16 mouse cellular contexts compared by ENCODE assay signal in the genomic region with DNA sequence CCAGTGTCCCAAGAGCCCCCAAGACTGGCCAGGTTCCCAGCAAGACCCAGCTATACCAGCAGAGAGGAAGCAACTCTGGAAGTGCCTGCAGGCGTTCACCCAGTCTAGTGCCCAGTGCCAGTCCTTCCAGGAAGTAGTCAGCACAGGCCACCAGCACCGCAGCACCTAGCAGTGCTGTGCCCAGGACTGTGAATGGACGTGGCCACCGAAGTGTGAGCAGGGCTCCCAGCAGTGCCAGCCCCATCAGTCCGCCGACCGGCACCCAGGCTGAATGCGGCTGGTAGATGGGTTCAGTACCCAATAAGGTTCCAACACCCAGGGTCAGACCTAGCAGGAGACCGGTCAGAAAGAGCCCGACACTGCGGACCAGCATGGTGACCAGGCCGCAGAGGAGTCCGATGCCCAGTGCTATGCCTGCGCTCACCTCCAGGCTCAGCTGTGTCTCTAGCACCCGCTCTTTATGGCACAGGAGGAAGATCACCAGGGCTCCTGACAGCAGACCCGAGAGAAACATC. TPM values are rescaled to one million over a fixed set of nuclear protein-coding genes. Genes with fewer than 3 reads are reported as not detected.
DNase-seq lines count a peak whose midpoint lies in the region; ATAC-seq lines count a peak whose summit lies in the region.
"Had no signal": no experiment of that assay in that cellular context is flagged by ENCODE, and none has a peak within 500 bp of the region (broad histone marks: within the 10 kb centered on the region; RNA-seq: fewer than 3 reads in every experiment).

No protein-coding gene starts in this region.

- no peaks in the 10 kb centered on the region for H3K9me3 ChIP-seq in forebrain, embryonic 13.5 days (replicated peaks)
- H3K9me3 ChIP-seq in forebrain, embryonic 15.5 days = no peaks in the 10 kb centered on the region
- H3K9me3 ChIP-seq in hindbrain, embryonic 12.5 days (replicated peaks) = no peaks in the 10 kb centered on the region
- no peaks in the 10 kb centered on the region for H3K9me3 ChIP-seq in hindbrain, embryonic 14.5 days (ENCODE audit: control insufficient read depth, low read length)

- H3K9ac ChIP-seq in forebrain, embryonic 13.5 days = peak overlapping the region; percentile 88
- H3K9ac ChIP-seq in forebrain, embryonic 15.5 days (replicated peaks) = no peak overlapping the region
- peak overlapping the region; percentile 9; the same call in 1 of the 2 replicates for H3K9ac ChIP-seq in hindbrain, embryonic 12.5 days
- H3K9ac ChIP-seq in hindbrain, embryonic 14.5 days = no peak overlapping the region

- peaks cover 42% of the 10 kb centered on the region for H3K36me3 ChIP-seq in forebrain, embryonic 13.5 days (ENCODE audit: poor library complexity, severe bottlenecking)
- peaks cover 5% of the 10 kb centered on the region; the same call in 1 of the 2 replicates for H3K36me3 ChIP-seq in forebrain, embryonic 15.5 days
- H3K36me3 ChIP-seq in hindbrain, embryonic 12.5 days = peaks cover 24% of the 10 kb centered on the region
- H3K36me3 ChIP-seq in hindbrain, embryonic 14.5 days (replicated peaks; ENCODE audit: control insufficient read depth, insufficient read depth) = peaks cover 18% of the 10 kb centered on the region; the same call in 1 of the 2 replicates

- H3K4me2 ChIP-seq in forebrain, embryonic 13.5 days = no peak overlapping the region
- no peak overlapping the region for H3K4me2 ChIP-seq in forebrain, embryonic 15.5 days (replicated peaks)
- H3K4me2 ChIP-seq in hindbrain, embryonic 12.5 days (replicated peaks) = no peak overlapping the region
- H3K4me2 ChIP-seq in hindbrain, embryonic 14.5 days (replicated peaks) = no peak overlapping the region
- H3K4me2 ChIP-seq: midbrain, embryonic 11.5 days had no signal

- H3K4me1 ChIP-seq in forebrain, embryonic 13.5 days = peaks cover 30% of the 10 kb centered on the region
- peaks cover 25% of the 10 kb centered on the region for H3K4me1 ChIP-seq in forebrain, embryonic 15.5 days
- H3K4me1 ChIP-seq in hindbrain, embryonic 12.5 days = peaks cover 23% of the 10 kb centered on the region
- H3K4me1 ChIP-seq in hindbrain, embryonic 14.5 days (replicated peaks; ENCODE audit: control insufficient read depth, insufficient read depth, low read length) = peaks cover 25% of the 10 kb centered on the region

- no peak for DNase-seq in hindbrain, embryonic 14.5 days (ENCODE audit: low spot score)
- peak; percentile 40 for DNase-seq in testis, postnatal 10 days (ENCODE audit: low spot score)
- no peak for DNase-seq in testis, postnatal 14 days (ENCODE audit: low spot score)
- DNase-seq in cerebellum, postnatal 14 days = no peak
- DNase-seq: adrenal gland, postnatal 36 days; gastrocnemius, postnatal 25 days; kidney, postnatal 36 days; left cerebral cortex, postnatal 4 days; lung, adult 2 months; thymus, adult 2 months had no signal

- WGBS in forebrain, embryonic 13.5 days = 87% methylated on average over 16 of the region's 16 CpGs
- 91% methylated on average over 16 of the region's 16 CpGs for WGBS in forebrain, embryonic 15.5 days
- 89% methylated on average over 16 of the region's 16 CpGs for WGBS in hindbrain, embryonic 12.5 days
- WGBS in hindbrain, embryonic 14.5 days = 92% methylated on average over 16 of the region's 16 CpGs

- H3K4me3 ChIP-seq in forebrain, embryonic 13.5 days = no peak overlapping the region
- H3K4me3 ChIP-seq in forebrain, embryonic 15.5 days = no peak overlapping the region
- H3K4me3 ChIP-seq in hindbrain, embryonic 12.5 days = no peak overlapping the region
- H3K4me3 ChIP-seq in hindbrain, embryonic 14.5 days (replicated peaks; ENCODE audit: low read length) = no peak overlapping the region

- ATAC-seq in forebrain, embryonic 13.5 days = no peak
- no peak for ATAC-seq in forebrain, embryonic 15.5 days (replicated peaks)
- ATAC-seq in hindbrain, embryonic 12.5 days (ENCODE audit: low FRiP score) = no peak
- ATAC-seq in hindbrain, embryonic 14.5 days (ENCODE audit: low FRiP score) = no peak
- ATAC-seq in frontal cortex, adult (ENCODE audit: low TSS enrichment) = no peak
- ATAC-seq: forebrain, embryonic 14.5 days had no signal

- H3K27ac ChIP-seq in forebrain, embryonic 13.5 days = no peak overlapping the region
- H3K27ac ChIP-seq in forebrain, embryonic 15.5 days (replicated peaks) = no peak overlapping the region
- H3K27ac ChIP-seq in hindbrain, embryonic 12.5 days = no peak overlapping the region
- H3K27ac ChIP-seq in hindbrain, embryonic 14.5 days = no peak overlapping the region

- no peaks in the 10 kb centered on the region for H3K27me3 ChIP-seq in forebrain, embryonic 13.5 days
- H3K27me3 ChIP-seq in forebrain, embryonic 15.5 days = no peaks in the 10 kb centered on the region
- H3K27me3 ChIP-seq in hindbrain, embryonic 12.5 days = no peaks in the 10 kb centered on the region
- H3K27me3 ChIP-seq in hindbrain, embryonic 14.5 days (ENCODE audit: control insufficient read depth, insufficient read depth, low read length) = no peaks in the 10 kb centered on the region

RNA-seq across cellular contexts. Expression of a gene that starts 1.8 kb away (rescaled TPM):
- 52.2 and 55.9 TPM in 2 replicates for polyA plus RNA-seq in forebrain, embryonic 13.5 days (2015; fragmentation: Nextera tagmentation; extraction: Ambion mirVana)
- polyA plus RNA-seq in forebrain, embryonic 15.5 days (2015; fragmentation: Nextera tagmentation; extraction: Ambion mirVana) = 60.4 and 62.8 TPM in 2 replicates
- polyA plus RNA-seq in hindbrain, embryonic 12.5 days (2016; fragmentation: Nextera tagmentation; extraction: Ambion mirVana) = 61.1 and 64.1 TPM in 2 replicates
- polyA plus RNA-seq in hindbrain, embryonic 14.5 days (2014; fragmentation: Nextera tagmentation; extraction: Ambion mirVana) = 34.6 and 35.1 TPM in 2 replicates

RNA-seq across cellular contexts. Expression of a gene that starts 2.1 kb away (rescaled TPM):
- 14.9 and 16.3 TPM in 2 replicates for polyA plus RNA-seq in forebrain, embryonic 13.5 days (2015; fragmentation: Nextera tagmentation; extraction: Ambion mirVana)
- 12.6 and 13.6 TPM in 2 replicates for polyA plus RNA-seq in forebrain, embryonic 15.5 days (2015; fragmentation: Nextera tagmentation; extraction: Ambion mirVana)
- 20.5 and 21.4 TPM in 2 replicates for polyA plus RNA-seq in hindbrain, embryonic 12.5 days (2016; fragmentation: Nextera tagmentation; extraction: Ambion mirVana)
- polyA plus RNA-seq in hindbrain, embryonic 14.5 days (2014; fragmentation: Nextera tagmentation; extraction: Ambion mirVana) = 13.3 and 14.8 TPM in 2 replicates

RNA-seq across cellular contexts. Expression of a gene that starts 11.3 kb away (rescaled TPM):
- 0.35 and 0.38 TPM in 2 replicates for polyA plus RNA-seq in forebrain, embryonic 13.5 days (2015; fragmentation: Nextera tagmentation; extraction: Ambion mirVana)
- 0.20 and 0.43 TPM in 2 replicates for polyA plus RNA-seq in forebrain, embryonic 15.5 days (2015; fragmentation: Nextera tagmentation; extraction: Ambion mirVana)
- polyA plus RNA-seq in hindbrain, embryonic 12.5 days (2016; fragmentation: Nextera tagmentation; extraction: Ambion mirVana) = 0.27 and 0.63 TPM in 2 replicates
- polyA plus RNA-seq in hindbrain, embryonic 14.5 days (2014; fragmentation: Nextera tagmentation; extraction: Ambion mirVana) = 0.65 and 0.80 TPM in 2 replicates

RNA-seq across cellular contexts. Expression of a gene that starts 15.1 kb away (rescaled TPM):
- 244 and 278 TPM in 2 replicates for polyA plus RNA-seq in forebrain, embryonic 13.5 days (2015; fragmentation: Nextera tagmentation; extraction: Ambion mirVana)
- 190 and 199 TPM in 2 replicates for polyA plus RNA-seq in forebrain, embryonic 15.5 days (2015; fragmentation: Nextera tagmentation; extraction: Ambion mirVana)
- 196 and 204 TPM in 2 replicates for polyA plus RNA-seq in hindbrain, embryonic 12.5 days (2016; fragmentation: Nextera tagmentation; extraction: Ambion mirVana)
- polyA plus RNA-seq in hindbrain, embryonic 14.5 days (2014; fragmentation: Nextera tagmentation; extraction: Ambion mirVana) = 137 and 139 TPM in 2 replicates

RNA-seq across cellular contexts. Expression of a gene that starts 19.4 kb away (rescaled TPM):
- polyA plus RNA-seq in forebrain, embryonic 13.5 days (2015; fragmentation: Nextera tagmentation; extraction: Ambion mirVana) = 46.5 and 51.1 TPM in 2 replicates
- polyA plus RNA-seq in forebrain, embryonic 15.5 days (2015; fragmentation: Nextera tagmentation; extraction: Ambion mirVana) = 28.1 and 28.6 TPM in 2 replicates
- polyA plus RNA-seq in hindbrain, embryonic 12.5 days (2016; fragmentation: Nextera tagmentation; extraction: Ambion mirVana) = 26.3 and 41.4 TPM in 2 replicates
- 27.8 and 28.4 TPM in 2 replicates for polyA plus RNA-seq in hindbrain, embryonic 14.5 days (2014; fragmentation: Nextera tagmentation; extraction: Ambion mirVana)

Comparison
In these comparisons a context has a peak if more than half of its experiments do, and no peak if none do; other contexts are left out.
1. H3K9ac ChIP-seq: peak in forebrain, embryonic 13.5 days (single experiment) and hindbrain, embryonic 12.5 days (single experiment); none in forebrain, embryonic 15.5 days (single experiment) and hindbrain, embryonic 14.5 days (single experiment).